Mouse (Mus musculus): ENCODE results near the gene Ccr5.

DNA sequence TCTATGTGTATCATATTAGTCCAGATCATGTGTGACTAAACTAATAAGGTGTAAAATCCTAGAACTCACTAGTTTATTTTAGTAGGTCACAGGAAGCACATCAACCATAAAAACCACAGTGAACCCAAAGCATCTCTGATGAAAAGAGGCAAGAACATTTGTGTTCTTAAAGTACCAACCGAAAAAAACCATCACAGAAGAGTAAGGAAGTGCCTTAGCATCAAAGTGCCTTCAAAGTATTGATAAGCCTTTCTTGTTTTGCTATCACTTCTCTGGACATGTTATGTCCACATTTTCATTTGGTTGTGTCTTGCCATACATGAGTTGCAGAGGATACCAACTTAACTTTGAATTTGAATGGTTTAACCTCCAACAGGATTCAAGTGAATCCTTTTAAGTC is 21.0 kb upstream of the Ccr5 start:
- TF ChIP-seq CTCF (IDR thresholded peaks at IDR 0.05; ENCODE audit: low read depth, low read length): no peak
- no peak for TF ChIP-seq EP300 (IDR thresholded peaks at IDR 0.05; ENCODE audit: insufficient read depth, low read depth, low read length)
